Mouse (Mus musculus): ENCODE data around the gene Grk2. TPM values are rescaled to one million over a fixed set of nuclear protein-coding genes. Genes with fewer than 3 reads are reported as not detected.
"Not testable (repeated sequence)": the region's sequence is repeated elsewhere in the genome, so short reads cannot be mapped to it uniquely, and the experiment has no call there.

Gene Grk2
- polyA plus RNA-seq, 1 experiment from 2014 or later = 18.0 TPM

DNA sequence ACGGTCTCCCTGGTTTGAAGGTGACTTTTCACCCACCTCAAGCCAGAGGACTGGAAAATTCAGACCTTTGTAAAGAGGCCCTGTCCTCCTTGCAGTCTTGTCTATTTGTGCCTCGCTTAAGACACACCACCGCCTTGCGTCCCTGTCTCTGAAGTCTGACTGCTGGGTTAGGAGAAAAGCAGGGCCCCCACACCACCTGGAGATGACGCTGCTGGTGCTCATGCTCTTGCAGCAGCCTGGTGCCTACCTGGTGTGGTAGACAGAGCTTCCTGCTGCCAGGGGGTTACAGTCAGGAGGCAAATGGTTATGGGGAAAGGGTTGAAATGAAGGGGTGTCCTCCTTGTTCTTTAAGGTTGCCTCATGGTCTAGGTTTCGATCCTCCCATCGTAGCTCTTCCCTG is 51.8 kb downstream of the Grk2 start:
- WGBS = 82% methylated on average over 7 of the region's 7 CpGs
- no peak for ATAC-seq (ENCODE audit: insufficient read depth, low FRiP score)
- Histone ChIP-seq H3K36me3 (ENCODE audit: control insufficient read depth, insufficient read depth, low read length) (no peaks in the 10 kb centered on the region), H3K27ac (ENCODE audit: low read length) (no peak overlapping the region), H3K4me3 (replicated peaks; ENCODE audit: low read length) (no peak overlapping the region), H3K4me2 (ENCODE audit: low read depth, low read length) (no peak overlapping the region), H3K9me3 (replicated peaks; ENCODE audit: control insufficient read depth, low read length) (peaks cover 4% of the 10 kb centered on the region; the same call in 1 of the 2 replicates), H3K9ac (ENCODE audit: low read length) (no peak overlapping the region), H3K4me1 (ENCODE audit: control insufficient read depth, insufficient read depth, low read length) (0 out of 2 replicates have a peak, but pooled peaks cover 5% of the 10 kb centered on the region), H3K27me3 (ENCODE audit: control insufficient read depth, insufficient read depth, low read length) (no peaks in the 10 kb centered on the region)

- H3K9me3 ChIP-seq (replicated peaks; ENCODE audit: control insufficient read depth, low read length); H3K9ac ChIP-seq (ENCODE audit: low read length); ATAC-seq (ENCODE audit: insufficient read depth, low FRiP score); H3K4me2 ChIP-seq (ENCODE audit: low read depth, low read length); H3K36me3 ChIP-seq (ENCODE audit: control insufficient read depth, insufficient read depth, low read length); H3K27ac ChIP-seq (ENCODE audit: low read length); H3K27me3 ChIP-seq (ENCODE audit: control insufficient read depth, insufficient read depth, low read length); H3K4me1 ChIP-seq (ENCODE audit: control insufficient read depth, insufficient read depth, low read length); H3K4me3 ChIP-seq (replicated peaks; ENCODE audit: low read length): not testable (repeated sequence)
- 41% methylated on average over 1 of the region's 1 CpGs for WGBS
Measured at GRCm38 (mm10) chr19:4248683-4249082, 57.3 kb downstream of the Grk2 start.

- 47% methylated on average over 1 of the region's 1 CpGs for WGBS
- Histone ChIP-seq H3K27ac (ENCODE audit: low read length) (no peak overlapping the region), H3K36me3 (ENCODE audit: control insufficient read depth, insufficient read depth, low read length) (no peaks in the 10 kb centered on the region), H3K27me3 (ENCODE audit: control insufficient read depth, insufficient read depth, low read length) (no peaks in the 10 kb centered on the region), H3K9ac (ENCODE audit: low read length) (no peak overlapping the region), H3K4me3 (replicated peaks; ENCODE audit: low read length) (no peak overlapping the region), H3K9me3 (replicated peaks; ENCODE audit: control insufficient read depth, low read length) (peaks cover 3% of the 10 kb centered on the region; the same call in 1 of the 2 replicates), H3K4me1 (ENCODE audit: control insufficient read depth, insufficient read depth, low read length) (no peaks in the 10 kb centered on the region), H3K4me2 (ENCODE audit: low read depth, low read length) (no peak overlapping the region)
- ATAC-seq (ENCODE audit: insufficient read depth, low FRiP score) = no peak
Measured at GRCm38 (mm10) chr19:4247010-4247409, 59.0 kb downstream of the Grk2 start.

DNA sequence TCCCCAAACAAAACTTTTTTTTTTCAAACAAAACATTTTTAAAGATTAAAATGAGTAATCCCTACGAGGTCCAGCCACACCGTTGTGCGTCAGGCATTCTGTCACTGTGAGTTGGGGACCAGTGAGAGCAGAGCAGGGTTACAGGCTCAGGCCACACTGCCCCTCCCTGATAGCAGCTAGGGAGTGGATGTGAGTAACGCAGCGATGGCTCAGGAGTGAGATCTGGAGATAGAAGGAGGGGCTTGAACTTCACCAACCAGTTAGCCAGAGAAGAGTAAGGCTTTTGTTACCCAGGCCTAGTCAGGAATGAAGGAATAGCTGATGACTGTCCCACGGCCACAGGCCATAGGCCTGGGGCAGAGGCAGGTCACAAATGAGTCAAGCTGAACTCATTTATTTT is 61.2 kb downstream of the Grk2 start:
- WGBS = 77% methylated on average over 6 of the region's 6 CpGs
- peaks cover 3% of the 10 kb centered on the region; the same call in 1 of the 2 replicates for H3K9me3 ChIP-seq (replicated peaks; ENCODE audit: control insufficient read depth, low read length)
- H3K27ac ChIP-seq (ENCODE audit: low read length) = no peak overlapping the region
- no peak overlapping the region for H3K9ac ChIP-seq (ENCODE audit: low read length)
- H3K4me3 ChIP-seq (replicated peaks; ENCODE audit: low read length) = no peak overlapping the region
- H3K4me1 ChIP-seq (ENCODE audit: control insufficient read depth, insufficient read depth, low read length) = no peaks in the 10 kb centered on the region
- no peaks in the 10 kb centered on the region for H3K36me3 ChIP-seq (ENCODE audit: control insufficient read depth, insufficient read depth, low read length)
- no peak for ATAC-seq (ENCODE audit: insufficient read depth, low FRiP score)
- no peaks in the 10 kb centered on the region for H3K27me3 ChIP-seq (ENCODE audit: control insufficient read depth, insufficient read depth, low read length)
- no peak overlapping the region for H3K4me2 ChIP-seq (ENCODE audit: low read depth, low read length)

GRCm38 (mm10) chr19:4242416-4242815 is 63.6 kb downstream of the Grk2 start:
- ATAC-seq (ENCODE audit: insufficient read depth, low FRiP score) = no peak

GRCm38 (mm10) chr19:4240247-4240668 is 65.8 kb downstream of the Grk2 start:
- 48% methylated on average over 8 of the region's 8 CpGs for WGBS
- peaks cover 3% of the 10 kb centered on the region; the same call in 1 of the 2 replicates for H3K9me3 ChIP-seq (replicated peaks; ENCODE audit: control insufficient read depth, low read length)
- no peak for ATAC-seq (ENCODE audit: insufficient read depth, low FRiP score)
- H3K9ac ChIP-seq (ENCODE audit: low read length) = no peak overlapping the region
- H3K36me3 ChIP-seq (ENCODE audit: control insufficient read depth, insufficient read depth, low read length) = no peaks in the 10 kb centered on the region
- H3K4me1 ChIP-seq (ENCODE audit: control insufficient read depth, insufficient read depth, low read length) = no peaks in the 10 kb centered on the region
- no peak overlapping the region for H3K4me2 ChIP-seq (ENCODE audit: low read depth, low read length)
- no peaks in the 10 kb centered on the region for H3K27me3 ChIP-seq (ENCODE audit: control insufficient read depth, insufficient read depth, low read length)
- H3K4me3 ChIP-seq (replicated peaks; ENCODE audit: low read length) = no peak overlapping the region
- no peak overlapping the region for H3K27ac ChIP-seq (ENCODE audit: low read length)

More at GRCm38 (mm10) chr19:4242416-4242815, 63.6 kb downstream of the Grk2 start:
- Histone ChIP-seq H3K27me3 (ENCODE audit: control insufficient read depth, insufficient read depth, low read length) (no peaks in the 10 kb centered on the region), H3K4me2 (ENCODE audit: low read depth, low read length) (no peak overlapping the region), H3K9me3 (replicated peaks; ENCODE audit: control insufficient read depth, low read length) (peaks cover 3% of the 10 kb centered on the region; the same call in 1 of the 2 replicates), H3K4me3 (replicated peaks; ENCODE audit: low read length) (no peak overlapping the region), H3K9ac (ENCODE audit: low read length) (no peak overlapping the region), H3K27ac (ENCODE audit: low read length) (no peak overlapping the region), H3K4me1 (ENCODE audit: control insufficient read depth, insufficient read depth, low read length) (no peaks in the 10 kb centered on the region), H3K36me3 (ENCODE audit: control insufficient read depth, insufficient read depth, low read length) (no peaks in the 10 kb centered on the region)
- WGBS = 61% methylated on average over 3 of the region's 3 CpGs

Small RNAs within 50 kb of the gene (microRNA-seq; reads per million reads assigned to microRNA genes)
- gene Mir6985 = 0.66 reads per million

Other genes with a start within 250 kb of the Grk2 start
- gene Gstp3, start 246.7 kb downstream of the Grk2 start, polyA plus RNA-seq (2015; fragmentation: Nextera tagmentation; extraction: Ambion mirVana) = 5.3 and 6.1 TPM in 2 replicates
- 2.9 and 4.2 TPM in 2 replicates for gene Cabp2, start 224.6 kb downstream of the Grk2 start, polyA plus RNA-seq (2015; fragmentation: Nextera tagmentation; extraction: Ambion mirVana)
- gene Cdk2ap2, start 209.0 kb downstream of the Grk2 start, polyA plus RNA-seq (2015; fragmentation: Nextera tagmentation; extraction: Ambion mirVana) = 115 and 128 TPM in 2 replicates
- 13.8 and 14.9 TPM in 2 replicates for gene Pitpnm1, start 206.2 kb downstream of the Grk2 start, polyA plus RNA-seq (2015; fragmentation: Nextera tagmentation; extraction: Ambion mirVana)
- 86.9 and 90.8 TPM in 2 replicates for gene Aip, start 180.4 kb downstream of the Grk2 start, polyA plus RNA-seq (2015; fragmentation: Nextera tagmentation; extraction: Ambion mirVana)
- not detected in 2 replicates for gene Gpr152, start 166.4 kb downstream of the Grk2 start, polyA plus RNA-seq (2015; fragmentation: Nextera tagmentation; extraction: Ambion mirVana)
- 0.12 TPM in 1 of 2 replicates, not detected in the other for gene Cabp4, start 162.2 kb downstream of the Grk2 start, polyA plus RNA-seq (2015; fragmentation: Nextera tagmentation; extraction: Ambion mirVana)
- 176 and 182 TPM in 2 replicates for gene Coro1b, start 157.6 kb downstream of the Grk2 start, polyA plus RNA-seq (2015; fragmentation: Nextera tagmentation; extraction: Ambion mirVana)
- gene Ptprcap, start 152.6 kb downstream of the Grk2 start, polyA plus RNA-seq (2015; fragmentation: Nextera tagmentation; extraction: Ambion mirVana) = 5.8 and 6.2 TPM in 2 replicates
- gene Rps6kb2, start 142.9 kb downstream of the Grk2 start, polyA plus RNA-seq (2015; fragmentation: Nextera tagmentation; extraction: Ambion mirVana) = 50.2 and 60.4 TPM in 2 replicates
- gene Carns1, start 130.7 kb downstream of the Grk2 start, polyA plus RNA-seq (2015; fragmentation: Nextera tagmentation; extraction: Ambion mirVana) = 1.8 and 3.1 TPM in 2 replicates
- 3.6 and 3.8 TPM in 2 replicates for gene Tbc1d10c, start 114.9 kb downstream of the Grk2 start, polyA plus RNA-seq (2015; fragmentation: Nextera tagmentation; extraction: Ambion mirVana)
- 727 and 779 TPM in 2 replicates for gene Ppp1ca, start 114.2 kb downstream of the Grk2 start, polyA plus RNA-seq (2015; fragmentation: Nextera tagmentation; extraction: Ambion mirVana)
- gene Rad9a, start 104.6 kb downstream of the Grk2 start, polyA plus RNA-seq (2015; fragmentation: Nextera tagmentation; extraction: Ambion mirVana) = 26.2 and 26.7 TPM in 2 replicates
- gene Clcf1, start 92.0 kb downstream of the Grk2 start, polyA plus RNA-seq (2015; fragmentation: Nextera tagmentation; extraction: Ambion mirVana) = 5.3 and 6.3 TPM in 2 replicates
- not detected in 2 replicates for gene AC109138.7, start 91.9 kb downstream of the Grk2 start, polyA plus RNA-seq (2015; fragmentation: Nextera tagmentation; extraction: Ambion mirVana)
- 36.3 and 38.0 TPM in 2 replicates for gene Pold4, start 74.3 kb downstream of the Grk2 start, polyA plus RNA-seq (2015; fragmentation: Nextera tagmentation; extraction: Ambion mirVana)
- gene Ssh3, start 37.0 kb downstream of the Grk2 start, polyA plus RNA-seq (2015; fragmentation: Nextera tagmentation; extraction: Ambion mirVana) = 44.5 and 53.2 TPM in 2 replicates
- 10.9 and 11.9 TPM in 2 replicates for gene Ankrd13d, start 23.1 kb downstream of the Grk2 start, polyA plus RNA-seq (2015; fragmentation: Nextera tagmentation; extraction: Ambion mirVana)
- gene Kdm2a, start 92.1 kb upstream of the Grk2 start, polyA plus RNA-seq (2015; fragmentation: Nextera tagmentation; extraction: Ambion mirVana) = 35.9 and 37.0 TPM in 2 replicates
- 24.3 and 36.4 TPM in 2 replicates for gene Rhod, start 133.2 kb upstream of the Grk2 start, polyA plus RNA-seq (2015; fragmentation: Nextera tagmentation; extraction: Ambion mirVana)
- 0.75 and 0.96 TPM in 2 replicates for gene Syt12, start 171.2 kb upstream of the Grk2 start, polyA plus RNA-seq (2015; fragmentation: Nextera tagmentation; extraction: Ambion mirVana)
- gene 2010003K11Rik, start 192.4 kb upstream of the Grk2 start, polyA plus RNA-seq (2015; fragmentation: Nextera tagmentation; extraction: Ambion mirVana) = 1.8 and 2.5 TPM in 2 replicates
- gene Pcx, start 204.2 kb upstream of the Grk2 start, polyA plus RNA-seq (2015; fragmentation: Nextera tagmentation; extraction: Ambion mirVana) = 24.0 and 30.0 TPM in 2 replicates

All from stomach, embryonic 16.5 days (tissue).